Mouse (Mus musculus) hematopoietic multipotent progenitor cell, adult 10-12 weeks (in vitro differentiated cells): ENCODE results near the gene Olfr993. TPM values are rescaled to one million over a fixed set of nuclear protein-coding genes. Genes with fewer than 3 reads are reported as not detected.

Source experiments
- polyA plus RNA-seq: library from polyadenylated mRNA; stranded (reverse); fragments of >175 nt; gene quantifications from 2 replicates; pipeline ENCODE4 v1.2.3, GENCODE M21; 2012; ENCODE audit warnings: low replicate concordance

Gene Olfr993
- not detected in 2 replicates for polyA plus RNA-seq

DNA sequence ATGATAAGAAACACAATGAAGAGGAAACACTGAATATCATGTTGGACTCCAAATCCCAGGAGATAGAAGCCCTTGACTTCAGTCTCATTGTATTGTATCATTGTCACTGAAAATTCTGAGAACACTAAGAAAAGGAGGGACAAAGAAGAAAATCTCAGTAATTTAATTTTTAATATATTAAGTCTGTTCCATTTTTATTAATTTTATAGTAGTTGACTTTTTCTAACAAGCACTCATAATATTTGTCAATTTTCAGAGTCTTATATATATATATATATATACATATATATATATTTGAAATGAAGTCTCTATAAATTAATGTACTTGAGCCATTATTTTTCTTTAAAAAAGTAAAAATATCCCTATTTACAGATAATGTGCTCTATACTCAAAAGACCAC lies at the start of gene Olfr993:
Gene Olfr993, minus strand, starts transcription at position 101 of the 400 bp plus-strand sequence.

DNA sequence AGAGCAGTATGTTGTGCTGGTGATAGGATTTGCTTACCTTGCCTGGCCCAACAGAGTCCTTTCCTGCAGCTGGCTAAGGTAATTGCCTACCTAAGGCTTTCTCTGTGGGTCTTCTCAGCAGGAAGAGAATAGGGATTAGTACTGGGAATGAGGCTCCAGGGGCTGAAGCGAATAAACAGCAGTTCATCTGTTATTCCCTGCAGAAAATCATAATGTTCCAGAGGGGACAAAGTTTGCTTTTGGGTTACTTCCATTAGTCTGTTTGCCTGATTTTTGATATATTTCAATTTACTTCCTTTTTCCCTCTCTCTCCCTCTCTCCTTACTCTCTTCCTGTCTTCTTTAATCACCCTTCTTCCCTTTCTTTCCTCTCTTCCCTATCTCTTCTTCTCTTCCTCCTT lies 28.9 kb upstream of the Olfr993 start, which contains the start of gene Olfr995:
Gene Olfr995, minus strand, starts transcription at position 101 of the 400 bp plus-strand sequence.

DNA sequence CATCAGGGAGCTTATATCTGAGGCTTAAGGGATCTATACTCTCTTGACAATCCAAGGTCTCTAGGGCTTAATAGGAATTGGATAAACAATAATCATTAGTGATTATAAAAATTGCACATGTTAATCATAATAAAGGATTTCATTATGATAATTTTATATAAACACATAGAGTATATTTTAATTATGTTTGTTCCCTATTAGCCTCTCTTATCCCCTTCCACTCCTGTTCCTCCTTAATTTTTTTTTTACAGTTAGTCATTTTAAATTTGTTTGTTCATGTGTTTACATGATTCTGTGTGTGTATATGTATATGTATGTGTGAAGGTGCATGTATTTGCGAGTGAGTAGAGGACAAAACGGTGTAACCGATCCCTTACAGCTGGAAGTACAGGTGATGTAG lies 21.7 kb upstream of the Olfr993 start, which contains the start of gene Olfr994:
Gene Olfr994, minus strand, starts transcription at position 101 of the 400 bp plus-strand sequence.

DNA sequence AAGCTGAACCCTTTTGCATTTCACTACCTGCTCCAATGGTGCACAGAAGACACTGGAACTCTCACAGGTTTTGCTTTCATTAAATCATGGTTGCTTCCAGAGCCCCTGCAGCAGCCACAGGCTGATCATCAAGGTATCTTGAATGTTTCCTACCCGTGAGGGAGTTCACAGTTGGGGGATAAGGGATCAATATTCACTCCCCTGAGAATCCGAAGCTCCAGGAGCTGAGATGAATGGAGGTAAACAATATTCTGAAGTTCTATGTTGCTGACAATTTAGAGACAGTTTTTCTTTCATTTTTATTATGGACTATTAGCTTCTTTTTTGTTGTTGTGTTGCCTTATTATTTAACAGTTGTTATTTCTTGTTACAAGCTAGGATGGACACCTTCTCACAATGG lies 5.3 kb downstream of the Olfr993 start, which contains the start of gene Olfr992:
Gene Olfr992, minus strand, starts transcription at position 101 of the 400 bp plus-strand sequence.

Other genes starting within 250 kb of the Olfr993 start
- 0.04 TPM in 1 of 2 replicates, not detected in the other for gene Lrrc55, start 217.7 kb downstream of the Olfr993 start, polyA plus RNA-seq
- gene Olfr987, start 75.6 kb downstream of the Olfr993 start, polyA plus RNA-seq: not detected in 2 replicates
- not detected in 2 replicates for gene Olfr988, start 51.6 kb downstream of the Olfr993 start, polyA plus RNA-seq
- gene Olfr992, start 5.4 kb downstream of the Olfr993 start, polyA plus RNA-seq: not detected in 2 replicates
- not detected in 2 replicates for gene Olfr994, start 21.6 kb upstream of the Olfr993 start, polyA plus RNA-seq
- gene Olfr995, start 28.8 kb upstream of the Olfr993 start, polyA plus RNA-seq: not detected in 2 replicates
- gene 4833423E24Rik, start 104.1 kb upstream of the Olfr993 start, polyA plus RNA-seq: not detected in 2 replicates
- not detected in 2 replicates for gene Olfr996, start 164.3 kb upstream of the Olfr993 start, polyA plus RNA-seq
- gene Olfr998, start 174.1 kb upstream of the Olfr993 start, polyA plus RNA-seq: not detected in 2 replicates
- gene Olfr1000, start 197.0 kb upstream of the Olfr993 start, polyA plus RNA-seq: not detected in 2 replicates
- not detected in 2 replicates for gene Olfr1002, start 235.8 kb upstream of the Olfr993 start, polyA plus RNA-seq
- gene Olfr154, start 249.6 kb upstream of the Olfr993 start, polyA plus RNA-seq: not detected in 2 replicates